Mouse (Mus musculus) heart, postnatal 0 days (tissue): ENCODE measurements around the gene Ccdc78.

Source experiments
- CTCF ChIP-seq: IDR thresholded peaks from 2 replicates; pipeline ENCODE4 v1.5.1; 2016; ENCODE audit warnings: antibody characterized with exemption, control low read depth, low read depth
- EP300 ChIP-seq: IDR thresholded peaks from 2 replicates; pipeline ENCODE4 v1.6.1; 2016; ENCODE audit warnings: antibody characterized with exemption, low read depth

DNA sequence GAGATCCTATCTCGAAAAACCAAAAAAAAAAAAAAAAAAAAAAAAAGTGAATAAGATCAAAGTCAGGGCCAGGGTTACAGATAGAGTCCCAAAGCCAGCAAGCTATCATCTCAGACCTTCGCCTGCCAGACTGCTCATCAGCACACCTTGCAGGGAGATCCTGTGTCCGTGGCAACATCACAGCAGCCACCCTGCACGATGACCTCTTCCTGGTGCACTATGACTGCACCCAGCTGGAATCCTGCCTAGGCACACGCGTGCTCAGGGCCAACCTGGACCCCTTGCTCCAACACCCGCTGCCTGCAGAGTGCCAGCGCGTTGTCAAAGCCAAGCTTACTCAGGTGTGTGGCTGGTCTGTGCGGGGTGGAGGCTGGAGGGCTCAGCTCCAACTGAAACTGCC lies 42.1 kb upstream of the Ccdc78 start:
- TF ChIP-seq CTCF (no peak), EP300 (no peak)
